Mouse (Mus musculus) embryo, embryonic 11.5 days (tissue): Measurements from ENCODE around the gene Aoah.

ENCODE experiments used
- DNase-seq: peaks from one replicate; pipeline ENCODE4 v3.0.0-alpha.2; 2012; ENCODE audit warnings: low read depth, low spot score

Gene Aoah

DNA sequence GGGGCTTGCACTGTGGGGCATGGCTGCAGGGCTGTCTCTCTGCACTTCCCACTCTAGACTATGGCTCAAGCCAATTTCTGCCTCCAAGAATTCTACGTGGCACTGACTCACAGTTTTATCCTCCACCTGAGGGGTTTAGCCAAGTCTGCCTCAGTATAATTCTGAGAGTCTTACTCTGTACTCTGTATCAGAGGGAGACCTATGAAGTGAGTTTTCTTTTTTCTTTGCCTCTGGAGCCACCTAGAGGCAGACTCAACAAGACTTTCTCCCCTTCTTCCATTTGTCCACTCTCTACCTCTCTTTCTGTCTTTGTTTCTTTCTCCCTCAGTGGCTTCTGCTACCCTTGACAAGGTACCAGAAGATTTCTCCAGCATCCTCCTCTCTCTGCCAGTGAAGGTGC, 256.2 kb downstream of the Aoah start:
- no peak for DNase-seq

DNA sequence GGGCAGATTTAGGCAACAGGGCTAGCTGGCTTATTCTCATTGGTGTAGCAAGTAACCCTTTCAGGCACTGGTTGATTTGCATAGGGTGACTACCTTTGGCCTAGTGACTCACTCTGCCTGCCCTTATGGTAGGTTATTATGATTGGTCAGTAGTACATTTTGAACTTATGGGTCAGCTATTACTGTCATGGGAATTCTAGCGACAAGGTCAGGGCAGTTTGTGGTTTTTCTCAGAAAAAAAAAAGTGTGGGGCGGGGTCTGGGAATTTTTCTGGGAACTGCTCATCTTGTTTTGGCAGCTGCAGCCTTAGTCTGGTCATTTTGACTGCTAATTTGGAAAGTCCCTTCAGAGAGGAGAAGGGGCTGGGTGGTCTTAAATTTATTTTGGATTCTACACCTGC, 272.1 kb downstream of the Aoah start:
- no peak for DNase-seq

DNA sequence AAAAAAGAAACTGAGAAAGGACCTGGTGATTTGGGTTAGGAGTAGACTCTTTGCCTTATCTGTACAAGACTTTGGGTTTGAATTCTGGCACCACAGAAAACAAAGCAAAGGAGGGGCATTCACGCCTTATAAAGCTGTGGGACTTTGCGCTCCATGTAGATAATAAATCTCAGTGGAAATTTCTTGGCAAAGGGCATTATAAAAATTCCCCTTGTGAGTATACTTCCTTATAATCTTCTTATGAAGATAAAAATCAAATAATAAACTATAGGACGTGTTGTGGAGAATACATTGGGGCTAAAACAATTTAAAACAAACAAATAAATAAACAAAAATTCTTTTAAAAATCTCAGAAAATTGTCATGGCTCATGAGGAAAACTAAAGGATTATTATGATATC, 280.9 kb downstream of the Aoah start, which contains the start of gene Olfr1370:
Olfr1370 (minus strand) TSS at position 101 of the 400 bp plus-strand sequence.
- no peak for DNase-seq

DNA sequence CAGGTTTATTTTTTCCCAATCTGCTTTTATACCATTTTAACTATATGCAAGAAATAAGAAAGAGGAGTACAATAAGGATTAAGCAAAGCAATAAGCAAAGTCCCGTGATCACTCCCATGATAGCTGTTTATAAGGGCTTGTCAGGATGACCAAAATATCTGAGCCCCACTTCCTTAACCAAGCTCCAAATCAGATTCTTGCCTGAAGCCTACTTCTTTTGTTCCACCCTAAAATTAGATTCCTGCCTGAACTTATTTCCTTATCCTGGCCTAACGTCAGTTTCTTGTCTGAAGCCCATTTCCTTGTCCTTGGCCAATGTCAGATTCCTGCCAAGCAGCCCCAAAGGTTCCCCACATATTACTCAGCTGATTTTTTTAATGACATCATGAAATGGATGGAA, 288.8 kb downstream of the Aoah start:
- no peak for DNase-seq
